Mouse (Mus musculus): ENCODE data around the gene Scnm1.

GRCm38 (mm10) chr3:95174011-95174592, 40.3 kb upstream of the Scnm1 start:
- TF ChIP-seq ZC3H11A (IDR thresholded peaks at IDR 0.05; ENCODE audit: borderline replicate concordance, low read depth, low read length) (no peak), HCFC1 (IDR thresholded peaks at IDR 0.05; ENCODE audit: borderline replicate concordance, insufficient read depth, low read length) (no peak), MAFK (IDR thresholded peaks at IDR 0.05; ENCODE audit: insufficient read depth, low read depth, low read length) (no peak), ZNF384 (IDR thresholded peaks at IDR 0.05; ENCODE audit: low read depth, low read length) (no peak), CHD2 (IDR thresholded peaks at IDR 0.05; ENCODE audit: low read depth, low read length) (no peak)

All from ES-E14 (cell line).